ENCODE assay signal across 8 mouse cellular contexts in genomic region chr14:25510987-25511386, GRCm38 (mm10). TPM values are rescaled to one million over a fixed set of nuclear protein-coding genes. Genes with fewer than 3 reads are reported as not detected.
DNase-seq lines count a peak whose midpoint lies in the region; ATAC-seq lines count a peak whose summit lies in the region.
"Had no signal": no experiment of that assay in that cellular context is flagged by ENCODE, and none has a peak within 500 bp of the region (broad histone marks: within the 10 kb centered on the region; RNA-seq: fewer than 3 reads in every experiment).

No protein-coding gene starts in this region.

- peaks cover 33% of the 10 kb centered on the region for H3K36me3 ChIP-seq in heart, embryonic 13.5 days
- H3K36me3 ChIP-seq in embryonic facial prominence, embryonic 10.5 days (replicated peaks): peaks cover 75% of the 10 kb centered on the region
- H3K36me3 ChIP-seq in heart, embryonic 15.5 days: no peaks in the 10 kb centered on the region; the same call in 1 of the 2 replicates
- peaks cover 48% of the 10 kb centered on the region for H3K36me3 ChIP-seq in limb, embryonic 15.5 days

- peak overlapping the region; percentile 92 for H3K27ac ChIP-seq in heart, embryonic 13.5 days (replicated peaks)
- peak overlapping the region; percentile 59 for H3K27ac ChIP-seq in embryonic facial prominence, embryonic 10.5 days (replicated peaks)
- peak overlapping the region; percentile 73 for H3K27ac ChIP-seq in heart, embryonic 15.5 days
- peak overlapping the region; percentile 43 for H3K27ac ChIP-seq in limb, embryonic 15.5 days

- H3K27me3 ChIP-seq in heart, embryonic 13.5 days (replicated peaks): no peaks in the 10 kb centered on the region
- no peaks in the 10 kb centered on the region for H3K27me3 ChIP-seq in embryonic facial prominence, embryonic 10.5 days (replicated peaks; ENCODE audit: low read depth, poor library complexity, severe bottlenecking)
- H3K27me3 ChIP-seq in heart, embryonic 15.5 days: no peaks in the 10 kb centered on the region
- no peaks in the 10 kb centered on the region for H3K27me3 ChIP-seq in limb, embryonic 15.5 days

- 32% methylated on average over 7 of the region's 7 CpGs for WGBS in heart, embryonic 13.5 days
- 56% methylated on average over 7 of the region's 7 CpGs for WGBS in embryonic facial prominence, embryonic 10.5 days
- 36% methylated on average over 7 of the region's 7 CpGs for WGBS in heart, embryonic 15.5 days
- WGBS in limb, embryonic 15.5 days: 44% methylated on average over 7 of the region's 7 CpGs

- H3K4me3 ChIP-seq in heart, embryonic 13.5 days: no peak overlapping the region
- no peak overlapping the region for H3K4me3 ChIP-seq in embryonic facial prominence, embryonic 10.5 days
- H3K4me3 ChIP-seq in heart, embryonic 15.5 days: no peak overlapping the region
- no peak overlapping the region for H3K4me3 ChIP-seq in limb, embryonic 15.5 days

- DNase-seq in heart, adult 18-20 months: no peak
- no peak for DNase-seq in embryonic facial prominence, embryonic 10.5 days (ENCODE audit: low spot score)
- no peak for DNase-seq in ovary, adult 18-20 months (ENCODE audit: low spot score)
- no peak for DNase-seq in c-Kit-positive CD71-positive TER-119-positive erythroid progenitor cells, embryonic 14.5 days (ENCODE audit: low spot score)
- DNase-seq: kidney, adult 18-20 months had no signal

- peak overlapping the region; percentile 73 for H3K9ac ChIP-seq in heart, embryonic 13.5 days
- no peak overlapping the region for H3K9ac ChIP-seq in heart, embryonic 15.5 days
- H3K9ac ChIP-seq in limb, embryonic 15.5 days: no peak overlapping the region

- no peak for ATAC-seq in heart, embryonic 13.5 days (ENCODE audit: extremely low read depth, insufficient number of reproducible peaks, low FRiP score, low TSS enrichment)
- ATAC-seq in heart, embryonic 15.5 days (replicated peaks; ENCODE audit: insufficient number of reproducible peaks, insufficient read depth, low FRiP score, low read depth): 0 out of 2 replicates have a peak, but pooled peaks have one; percentile 7
- ATAC-seq in limb, embryonic 15.5 days (ENCODE audit: insufficient number of reproducible peaks, low FRiP score, low TSS enrichment, low read depth): no peak

- peaks cover 100% of the 10 kb centered on the region for H3K4me1 ChIP-seq in heart, embryonic 13.5 days
- H3K4me1 ChIP-seq in embryonic facial prominence, embryonic 10.5 days: peaks cover 80% of the 10 kb centered on the region
- peaks cover 98% of the 10 kb centered on the region for H3K4me1 ChIP-seq in heart, embryonic 15.5 days (replicated peaks)
- peaks cover 79% of the 10 kb centered on the region for H3K4me1 ChIP-seq in limb, embryonic 15.5 days

- no peak overlapping the region for H3K4me2 ChIP-seq in heart, embryonic 13.5 days
- H3K4me2 ChIP-seq in heart, embryonic 15.5 days: no peak overlapping the region
- no peak overlapping the region for H3K4me2 ChIP-seq in limb, embryonic 15.5 days

- no peaks in the 10 kb centered on the region for H3K9me3 ChIP-seq in heart, embryonic 13.5 days
- H3K9me3 ChIP-seq in embryonic facial prominence, embryonic 10.5 days: no peaks in the 10 kb centered on the region
- no peaks in the 10 kb centered on the region for H3K9me3 ChIP-seq in heart, embryonic 15.5 days (replicated peaks)
- no peaks in the 10 kb centered on the region for H3K9me3 ChIP-seq in limb, embryonic 15.5 days

RNA-seq across cellular contexts. Expression of gene Zmiz1, which starts 52.0 kb away (rescaled TPM):
- polyA plus RNA-seq in heart, embryonic 13.5 days (2015; fragmentation: Nextera tagmentation; extraction: Ambion mirVana): 25.1 and 25.7 TPM in 2 replicates
- 10 to 100 TPM; 32.5 to 38.5 TPM for total RNA-seq in heart, adult 18-20 months (2021)
- polyA plus RNA-seq in embryonic facial prominence, embryonic 10.5 days (2016; fragmentation: Nextera tagmentation; extraction: Ambion mirVana): 42.8 and 45.6 TPM in 2 replicates
- polyA plus RNA-seq in heart, embryonic 15.5 days (2015; fragmentation: Nextera tagmentation; extraction: Ambion mirVana): 22.1 and 26.2 TPM in 2 replicates
- polyA plus RNA-seq in limb, embryonic 15.5 days (2015; fragmentation: Nextera tagmentation; extraction: Ambion mirVana): 41.9 and 50.5 TPM in 2 replicates
